Mouse (Mus musculus): Measurements from ENCODE around the gene Gba. TPM values are rescaled to one million over a fixed set of nuclear protein-coding genes. Genes with fewer than 3 reads are reported as not detected.

Gba gene
- polyA plus RNA-seq, 1 experiment from 2014 or later = 34.0 TPM

GRCm38 (mm10) chr3:89183959-89184315 lies 18.8 kb upstream of the Gba start:
- WGBS = 83% methylated on average over 6 of the region's 6 CpGs
- Histone ChIP-seq H3K27me3 (ENCODE audit: control insufficient read depth, insufficient read depth, low read length) (no peaks in the 10 kb centered on the region), H3K9ac (ENCODE audit: low read length) (peak overlapping the region; percentile 81), H3K9me3 (ENCODE audit: control insufficient read depth, low read length) (no peaks in the 10 kb centered on the region), H3K4me1 (ENCODE audit: control insufficient read depth in 2 of 2, insufficient read depth in 2 of 2, low read length in 2 of 2) (peaks cover 9 to 11% of the 10 kb centered on the region in 2 experiments), H3K36me3 (ENCODE audit: control insufficient read depth, insufficient read depth, low read length) (peaks cover 53% of the 10 kb centered on the region), H3K27ac (replicated peaks in 1 of 2; ENCODE audit: control insufficient read depth in 1 of 2, insufficient read depth in 1 of 2, low read depth in 2 of 2, low read length in 2 of 2) (no peak overlapping the region), H3K4me2 (ENCODE audit: low read length) (peak overlapping the region; percentile 82), H3K4me3 (ENCODE audit: control insufficient read depth in 1 of 2, insufficient read depth in 1 of 2, low read depth in 1 of 2, low read length in 2 of 2) (peak overlapping the region; percentile 48 to 79)
- no peak for ATAC-seq (ENCODE audit: insufficient number of reproducible peaks, insufficient read depth, low FRiP score, low read depth)

DNA sequence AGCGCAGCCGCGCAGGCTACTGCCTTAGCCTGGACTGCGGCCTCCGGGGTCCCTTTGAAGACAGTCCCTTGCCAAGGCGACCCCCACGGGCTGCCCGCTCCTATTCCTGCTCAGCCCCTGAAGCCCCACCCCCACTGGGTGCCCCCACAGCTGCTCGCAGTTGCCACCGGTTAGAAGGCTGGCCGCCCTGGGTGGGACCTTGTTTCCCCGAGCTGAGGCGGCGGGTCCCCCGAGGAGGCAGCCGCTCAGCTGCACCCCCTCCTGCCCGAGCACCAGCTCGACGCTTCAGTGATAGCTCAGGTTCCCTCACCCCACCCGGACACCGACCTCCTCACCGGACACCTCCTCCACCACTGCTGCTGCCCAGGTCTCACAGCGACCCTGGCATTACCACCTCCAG lies 15.5 kb upstream of the Gba start:
- Histone ChIP-seq H3K36me3 (ENCODE audit: control insufficient read depth, insufficient read depth, low read length) (peaks cover 20% of the 10 kb centered on the region), H3K4me2 (ENCODE audit: low read length) (no peak overlapping the region), H3K27ac (replicated peaks in 1 of 2; ENCODE audit: control insufficient read depth in 1 of 2, insufficient read depth in 1 of 2, low read depth in 2 of 2, low read length in 2 of 2) (no peak overlapping the region), H3K9ac (ENCODE audit: low read length) (no peak overlapping the region), H3K27me3 (ENCODE audit: control insufficient read depth, insufficient read depth, low read length) (no peaks in the 10 kb centered on the region), H3K4me3 (ENCODE audit: control insufficient read depth in 1 of 2, insufficient read depth in 1 of 2, low read depth in 1 of 2, low read length in 2 of 2) (no peak overlapping the region), H3K4me1 (ENCODE audit: control insufficient read depth in 2 of 2, insufficient read depth in 2 of 2, low read length in 2 of 2) (peaks cover 9 to 11% of the 10 kb centered on the region in 2 experiments), H3K9me3 (ENCODE audit: control insufficient read depth, low read length) (no peaks in the 10 kb centered on the region)
- 36% methylated on average over 23 of the region's 23 CpGs for WGBS
- ATAC-seq (ENCODE audit: insufficient number of reproducible peaks, insufficient read depth, low FRiP score, low read depth) = no peak

DNA sequence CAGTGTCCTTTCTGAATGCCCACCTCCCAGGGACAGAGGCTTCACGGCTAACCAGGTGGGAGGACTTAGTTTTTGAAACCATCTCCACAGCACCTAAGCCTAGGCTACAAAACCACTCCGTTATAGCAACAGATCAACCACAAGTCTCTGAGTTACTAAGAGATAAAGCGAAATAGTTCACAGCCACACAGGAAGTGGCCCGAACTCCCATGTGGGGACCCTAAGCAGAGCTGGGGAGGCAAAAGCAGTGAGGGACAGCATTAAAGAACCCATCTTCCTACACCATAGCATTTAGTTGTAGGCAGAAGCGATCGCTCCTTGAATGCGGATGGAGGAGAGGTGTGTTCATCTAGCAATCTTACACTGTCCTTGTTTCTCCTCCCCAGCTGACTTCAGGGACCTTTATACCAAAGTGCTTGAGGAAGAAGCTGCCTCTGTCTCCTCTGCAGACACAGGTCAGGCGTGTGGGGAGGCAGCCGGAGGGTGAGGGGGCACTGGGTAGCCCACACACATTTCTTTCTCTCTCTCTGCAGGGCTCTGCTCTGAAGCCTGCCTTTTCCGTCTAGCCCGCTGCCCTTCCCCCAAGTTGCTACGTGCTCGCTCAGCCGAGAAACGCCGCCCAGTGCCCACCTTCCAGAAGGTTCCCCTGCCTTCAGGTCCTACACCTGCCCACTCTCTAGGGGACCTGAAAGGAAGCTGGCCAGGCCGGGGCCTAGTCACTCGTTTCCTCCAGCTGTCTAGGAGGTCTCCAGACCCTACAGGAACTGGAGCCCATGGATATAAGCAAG lies 14.8 kb upstream of the Gba start:
- H3K4me3 ChIP-seq (ENCODE audit: control insufficient read depth in 1 of 2, insufficient read depth in 1 of 2, low read depth in 1 of 2, low read length in 2 of 2) = no peak overlapping the region
- no peaks in the 10 kb centered on the region for H3K27me3 ChIP-seq (ENCODE audit: control insufficient read depth, insufficient read depth, low read length)
- peaks cover 15% of the 10 kb centered on the region; the same call in 1 of the 2 replicates for H3K36me3 ChIP-seq (ENCODE audit: control insufficient read depth, insufficient read depth, low read length)
- no peak for ATAC-seq (ENCODE audit: insufficient number of reproducible peaks, insufficient read depth, low FRiP score, low read depth)
- no peaks in the 10 kb centered on the region for H3K9me3 ChIP-seq (ENCODE audit: control insufficient read depth, low read length)
- H3K27ac ChIP-seq (replicated peaks in 1 of 2; ENCODE audit: control insufficient read depth in 1 of 2, insufficient read depth in 1 of 2, low read depth in 2 of 2, low read length in 2 of 2) = no peak overlapping the region
- 79% methylated on average over 18 of the region's 18 CpGs for WGBS
- no peak overlapping the region for H3K4me2 ChIP-seq (ENCODE audit: low read length)
- H3K9ac ChIP-seq (ENCODE audit: low read length) = no peak overlapping the region
- peaks cover 7 to 8% of the 10 kb centered on the region in 2 experiments for H3K4me1 ChIP-seq (ENCODE audit: control insufficient read depth in 2 of 2, insufficient read depth in 2 of 2, low read length in 2 of 2)

- Histone ChIP-seq H3K27me3 (ENCODE audit: control insufficient read depth, insufficient read depth, low read length) (no peaks in the 10 kb centered on the region), H3K4me2 (ENCODE audit: low read length) (no peak overlapping the region), H3K4me1 (ENCODE audit: control insufficient read depth in 2 of 2, insufficient read depth in 2 of 2, low read length in 2 of 2) (peaks cover 6% of the 10 kb centered on the region in 2 experiments), H3K27ac (replicated peaks in 1 of 2; ENCODE audit: control insufficient read depth in 1 of 2, insufficient read depth in 1 of 2, low read depth in 2 of 2, low read length in 2 of 2) (no peak overlapping the region), H3K4me3 (ENCODE audit: control insufficient read depth in 1 of 2, insufficient read depth in 1 of 2, low read depth in 1 of 2, low read length in 2 of 2) (no peak overlapping the region), H3K9me3 (ENCODE audit: control insufficient read depth, low read length) (no peaks in the 10 kb centered on the region), H3K9ac (ENCODE audit: low read length) (no peak overlapping the region), H3K36me3 (ENCODE audit: control insufficient read depth, insufficient read depth, low read length) (peaks cover 15% of the 10 kb centered on the region; the same call in 1 of the 2 replicates)
- no peak for ATAC-seq (ENCODE audit: insufficient number of reproducible peaks, insufficient read depth, low FRiP score, low read depth)
- 70% methylated on average over 12 of the region's 12 CpGs for WGBS
Measured at GRCm38 (mm10) chr3:89188478-89188875, 14.3 kb upstream of the Gba start.

- H3K4me3 ChIP-seq (ENCODE audit: control insufficient read depth in 1 of 2, insufficient read depth in 1 of 2, low read depth in 1 of 2, low read length in 2 of 2) = no peak overlapping the region
- 75% methylated on average over 8 of the region's 8 CpGs for WGBS
- H3K4me1 ChIP-seq (ENCODE audit: control insufficient read depth in 2 of 2, insufficient read depth in 2 of 2, low read length in 2 of 2) = peaks cover 0 to 2% of the 10 kb centered on the region in 2 experiments; a peak in 1 of 4 replicates
- no peaks in the 10 kb centered on the region for H3K27me3 ChIP-seq (ENCODE audit: control insufficient read depth, insufficient read depth, low read length)
- peaks cover 15% of the 10 kb centered on the region; the same call in 1 of the 2 replicates for H3K36me3 ChIP-seq (ENCODE audit: control insufficient read depth, insufficient read depth, low read length)
- H3K9ac ChIP-seq (ENCODE audit: low read length) = no peak overlapping the region
- H3K27ac ChIP-seq (replicated peaks in 1 of 2; ENCODE audit: control insufficient read depth in 1 of 2, insufficient read depth in 1 of 2, low read depth in 2 of 2, low read length in 2 of 2) = no peak overlapping the region
- H3K4me2 ChIP-seq (ENCODE audit: low read length) = no peak overlapping the region
- no peaks in the 10 kb centered on the region for H3K9me3 ChIP-seq (ENCODE audit: control insufficient read depth, low read length)
- ATAC-seq (ENCODE audit: insufficient number of reproducible peaks, insufficient read depth, low FRiP score, low read depth) = no peak
Measured at GRCm38 (mm10) chr3:89190436-89190835, 12.3 kb upstream of the Gba start.

DNA sequence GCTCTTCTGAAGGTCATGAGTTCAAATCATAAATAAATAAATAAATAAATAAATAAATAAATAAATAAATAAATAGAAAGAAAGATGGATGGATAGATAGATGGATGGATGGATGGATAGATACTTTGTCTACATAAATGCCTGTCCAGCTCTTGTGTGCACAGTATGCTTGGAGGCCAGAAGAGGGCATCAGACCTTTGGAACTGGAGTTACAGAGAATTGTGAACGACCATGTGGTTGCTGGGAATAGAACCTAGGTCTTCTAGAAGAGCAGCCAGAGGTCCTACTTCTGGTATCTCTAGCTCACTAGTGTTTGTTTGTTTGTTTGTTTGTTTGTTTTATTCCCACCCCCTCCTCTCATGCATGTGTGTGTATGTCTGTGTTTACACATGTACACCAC lies 9.4 kb upstream of the Gba start:
- H3K27me3 ChIP-seq (ENCODE audit: control insufficient read depth, insufficient read depth, low read length) = no peaks in the 10 kb centered on the region
- no peak overlapping the region for H3K4me3 ChIP-seq (ENCODE audit: control insufficient read depth in 1 of 2, insufficient read depth in 1 of 2, low read depth in 1 of 2, low read length in 2 of 2)
- H3K4me1 ChIP-seq (ENCODE audit: control insufficient read depth in 2 of 2, insufficient read depth in 2 of 2, low read length in 2 of 2) = peaks cover 4 to 9% of the 10 kb centered on the region in 2 experiments
- WGBS = 84% methylated on average over 1 of the region's 1 CpGs
- H3K4me2 ChIP-seq (ENCODE audit: low read length) = no peak overlapping the region
- H3K9ac ChIP-seq (ENCODE audit: low read length) = no peak overlapping the region
- H3K27ac ChIP-seq (replicated peaks in 1 of 2; ENCODE audit: control insufficient read depth in 1 of 2, insufficient read depth in 1 of 2, low read depth in 2 of 2, low read length in 2 of 2) = no peak overlapping the region
- no peaks in the 10 kb centered on the region for H3K9me3 ChIP-seq (ENCODE audit: control insufficient read depth, low read length)
- 0 out of 2 replicates have a peak, but pooled peaks cover 4% of the 10 kb centered on the region for H3K36me3 ChIP-seq (ENCODE audit: control insufficient read depth, insufficient read depth, low read length)
- ATAC-seq (ENCODE audit: insufficient number of reproducible peaks, insufficient read depth, low FRiP score, low read depth) = no peak

GRCm38 (mm10) chr3:89193853-89194252 lies 8.9 kb upstream of the Gba start:
- no peaks in the 10 kb centered on the region for H3K27me3 ChIP-seq (ENCODE audit: control insufficient read depth, insufficient read depth, low read length)
- no peaks in the 10 kb centered on the region for H3K9me3 ChIP-seq (ENCODE audit: control insufficient read depth, low read length)
- H3K9ac ChIP-seq (ENCODE audit: low read length) = no peak overlapping the region
- H3K4me2 ChIP-seq (ENCODE audit: low read length) = no peak overlapping the region
- no peak overlapping the region for H3K4me3 ChIP-seq (ENCODE audit: control insufficient read depth in 1 of 2, insufficient read depth in 1 of 2, low read depth in 1 of 2, low read length in 2 of 2)
- no peak for ATAC-seq (ENCODE audit: insufficient number of reproducible peaks, insufficient read depth, low FRiP score, low read depth)
- peaks cover 4 to 9% of the 10 kb centered on the region in 2 experiments for H3K4me1 ChIP-seq (ENCODE audit: control insufficient read depth in 2 of 2, insufficient read depth in 2 of 2, low read length in 2 of 2)
- 87% methylated on average over 2 of the region's 2 CpGs for WGBS
- H3K36me3 ChIP-seq (ENCODE audit: control insufficient read depth, insufficient read depth, low read length) = no peaks in the 10 kb centered on the region
- H3K27ac ChIP-seq (replicated peaks in 1 of 2; ENCODE audit: control insufficient read depth in 1 of 2, insufficient read depth in 1 of 2, low read depth in 2 of 2, low read length in 2 of 2) = no peak overlapping the region
